Mouse (Mus musculus): Measurements from ENCODE around the gene Hps5. TPM values are rescaled to one million over a fixed set of nuclear protein-coding genes. Genes with fewer than 3 reads are reported as not detected.
A peak's percentile ranks its signal among the peaks of the same experiment; 100 is the strongest.

Hps5 gene
- polyA plus RNA-seq (2014; fragmentation: Nextera tagmentation; extraction: Ambion mirVana): 10.0 and 11.3 TPM in 2 replicates

GRCm38 (mm10) chr7:46795287-46796205 lies at the start of gene Hps5, which contains the start of gene Gtf2h1:
TSS of gene Hps5 (minus strand) at chr7:46796064.
TSS of gene Gtf2h1 (plus strand) at chr7:46796103.
- Histone ChIP-seq H3K9me3 (ENCODE audit: control insufficient read depth, low read length) (no peaks in the 10 kb centered on the region), H3K4me2 (ENCODE audit: low read length) (peak within 1 kb of the TSS; percentile 99), H3K4me1 (ENCODE audit: control insufficient read depth in 2 of 2, insufficient read depth in 2 of 2, low read length in 2 of 2) (peaks cover 4 to 17% of the 10 kb centered on the region in 2 experiments), H3K27me3 (ENCODE audit: control insufficient read depth, insufficient read depth, low read length) (no peaks in the 10 kb centered on the region), H3K9ac (ENCODE audit: low read length) (peak within 1 kb of the TSS; percentile 94), H3K27ac (replicated peaks in 1 of 2; ENCODE audit: control insufficient read depth in 1 of 2, insufficient read depth in 1 of 2, low read depth in 2 of 2, low read length in 2 of 2) (peak within 1 kb of the TSS; percentile 76 to 91), H3K4me3 (ENCODE audit: control insufficient read depth in 1 of 2, insufficient read depth in 1 of 2, low read depth in 1 of 2, low read length in 2 of 2) (peak within 1 kb of the TSS; percentile 65 to 98), H3K36me3 (ENCODE audit: control insufficient read depth, insufficient read depth, low read length) (peaks cover 26% of the 10 kb centered on the region)
- peak; percentile 97 for ATAC-seq (ENCODE audit: insufficient number of reproducible peaks, insufficient read depth, low FRiP score, low read depth)
- under 1% methylated on average over 73 of the region's 75 CpGs for WGBS

DNA sequence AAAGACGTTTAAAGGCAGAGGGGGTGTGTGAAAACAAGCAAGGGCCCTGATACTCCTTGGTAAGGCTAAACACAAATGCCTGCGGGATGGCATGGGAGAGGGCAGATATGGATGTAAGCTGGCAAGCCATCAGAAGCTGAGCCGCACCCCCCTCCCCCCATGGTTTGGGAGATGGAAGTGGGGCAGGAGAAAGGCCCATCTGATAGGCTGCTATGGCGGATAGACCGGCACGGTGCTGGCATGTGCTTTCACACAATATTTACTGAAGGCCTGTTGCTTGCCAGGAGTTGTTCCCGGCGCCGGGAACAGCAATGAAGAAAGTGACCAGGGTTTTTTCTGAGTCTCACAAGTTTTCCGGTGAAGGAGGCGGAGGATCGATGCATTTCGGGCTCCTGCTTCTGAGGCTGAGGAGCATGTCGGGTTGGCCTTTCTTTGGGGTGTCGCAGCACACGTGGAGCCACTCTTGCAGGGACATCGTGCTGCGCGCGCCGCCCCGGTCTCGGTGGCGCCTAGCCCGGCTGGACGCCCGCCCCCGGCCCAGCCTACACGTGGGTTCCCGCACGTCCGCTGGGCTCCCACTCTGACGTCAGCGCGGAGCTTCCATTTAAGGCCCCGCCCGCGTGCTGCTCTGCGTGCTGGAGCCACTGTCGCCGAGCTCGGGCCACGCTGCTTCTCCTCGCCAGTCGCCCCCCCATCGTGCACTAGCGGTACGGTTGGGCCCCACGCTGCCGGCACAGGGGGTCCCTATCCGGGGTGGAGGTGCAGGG lies 49.5 kb upstream of the Hps5 start:
- peak; percentile 87 for ATAC-seq (ENCODE audit: insufficient number of reproducible peaks, insufficient read depth, low FRiP score, low read depth)
- H3K9ac ChIP-seq (ENCODE audit: low read length): peak overlapping the region; percentile 98
- H3K36me3 ChIP-seq (ENCODE audit: control insufficient read depth, insufficient read depth, low read length): peaks cover 31% of the 10 kb centered on the region
- peak overlapping the region; percentile 97 to 99 for H3K27ac ChIP-seq (replicated peaks in 1 of 2; ENCODE audit: control insufficient read depth in 1 of 2, insufficient read depth in 1 of 2, low read depth in 2 of 2, low read length in 2 of 2)
- H3K4me2 ChIP-seq (ENCODE audit: low read length): peak overlapping the region; percentile 67
- H3K27me3 ChIP-seq (ENCODE audit: control insufficient read depth, insufficient read depth, low read length): no peaks in the 10 kb centered on the region
- H3K4me3 ChIP-seq (ENCODE audit: control insufficient read depth in 1 of 2, insufficient read depth in 1 of 2, low read depth in 1 of 2, low read length in 2 of 2): peak overlapping the region; percentile 71 to 88
- H3K9me3 ChIP-seq (ENCODE audit: control insufficient read depth, low read length): no peaks in the 10 kb centered on the region
- WGBS: under 1% methylated on average over 51 of the region's 51 CpGs
- peaks cover 8 to 19% of the 10 kb centered on the region in 2 experiments for H3K4me1 ChIP-seq (ENCODE audit: control insufficient read depth in 2 of 2, insufficient read depth in 2 of 2, low read length in 2 of 2)

GRCm38 (mm10) chr7:46843576-46843975 lies 47.7 kb upstream of the Hps5 start:
- no peak overlapping the region for H3K4me3 ChIP-seq (ENCODE audit: control insufficient read depth in 1 of 2, insufficient read depth in 1 of 2, low read depth in 1 of 2, low read length in 2 of 2)
- ATAC-seq (ENCODE audit: insufficient number of reproducible peaks, insufficient read depth, low FRiP score, low read depth): no peak
- no peak overlapping the region for H3K9ac ChIP-seq (ENCODE audit: low read length)
- peaks cover 19 to 31% of the 10 kb centered on the region in 2 experiments for H3K4me1 ChIP-seq (ENCODE audit: control insufficient read depth in 2 of 2, insufficient read depth in 2 of 2, low read length in 2 of 2)
- H3K4me2 ChIP-seq (ENCODE audit: low read length): no peak overlapping the region
- H3K27me3 ChIP-seq (ENCODE audit: control insufficient read depth, insufficient read depth, low read length): no peaks in the 10 kb centered on the region
- H3K9me3 ChIP-seq (ENCODE audit: control insufficient read depth, low read length): no peaks in the 10 kb centered on the region
- peaks cover 13% of the 10 kb centered on the region for H3K36me3 ChIP-seq (ENCODE audit: control insufficient read depth, insufficient read depth, low read length)
- WGBS: 83% methylated on average over 4 of the region's 4 CpGs
- no peak overlapping the region for H3K27ac ChIP-seq (replicated peaks in 1 of 2; ENCODE audit: control insufficient read depth in 1 of 2, insufficient read depth in 1 of 2, low read depth in 2 of 2, low read length in 2 of 2)

- no peaks in the 10 kb centered on the region for H3K9me3 ChIP-seq (ENCODE audit: control insufficient read depth, low read length)
- no peak for ATAC-seq (ENCODE audit: insufficient number of reproducible peaks, insufficient read depth, low FRiP score, low read depth)
- H3K4me2 ChIP-seq (ENCODE audit: low read length): no peak overlapping the region
- 40% methylated on average over 5 of the region's 5 CpGs for WGBS
- no peak overlapping the region for H3K4me3 ChIP-seq (ENCODE audit: control insufficient read depth in 1 of 2, insufficient read depth in 1 of 2, low read depth in 1 of 2, low read length in 2 of 2)
- no peak overlapping the region for H3K27ac ChIP-seq (replicated peaks in 1 of 2; ENCODE audit: control insufficient read depth in 1 of 2, insufficient read depth in 1 of 2, low read depth in 2 of 2, low read length in 2 of 2)
- H3K9ac ChIP-seq (ENCODE audit: low read length): no peak overlapping the region
- peaks cover under 1% of the 10 kb centered on the region; the same call in 1 of the 2 replicates for H3K36me3 ChIP-seq (ENCODE audit: control insufficient read depth, insufficient read depth, low read length)
- H3K27me3 ChIP-seq (ENCODE audit: control insufficient read depth, insufficient read depth, low read length): no peaks in the 10 kb centered on the region
- H3K4me1 ChIP-seq (ENCODE audit: control insufficient read depth in 2 of 2, insufficient read depth in 2 of 2, low read length in 2 of 2): peaks cover 22 to 32% of the 10 kb centered on the region in 2 experiments
Measured at GRCm38 (mm10) chr7:46842278-46842677, 46.4 kb upstream of the Hps5 start.

GRCm38 (mm10) chr7:46840787-46841525 lies 45.1 kb upstream of the Hps5 start, which contains the start of gene Ldha:
TSS of gene Ldha (plus strand) at chr7:46841475.
- Histone ChIP-seq H3K9ac (ENCODE audit: low read length) (no peak within 1 kb of the TSS), H3K36me3 (ENCODE audit: control insufficient read depth, insufficient read depth, low read length) (no peaks in the 10 kb centered on the region), H3K27me3 (ENCODE audit: control insufficient read depth, insufficient read depth, low read length) (no peaks in the 10 kb centered on the region), H3K27ac (replicated peaks in 1 of 2; ENCODE audit: control insufficient read depth in 1 of 2, insufficient read depth in 1 of 2, low read depth in 2 of 2, low read length in 2 of 2) (no peak within 1 kb of the TSS), H3K4me3 (ENCODE audit: control insufficient read depth in 1 of 2, insufficient read depth in 1 of 2, low read depth in 1 of 2, low read length in 2 of 2) (no peak within 1 kb of the TSS), H3K4me2 (ENCODE audit: low read length) (no peak within 1 kb of the TSS), H3K9me3 (ENCODE audit: control insufficient read depth, low read length) (no peaks in the 10 kb centered on the region), H3K4me1 (ENCODE audit: control insufficient read depth in 2 of 2, insufficient read depth in 2 of 2, low read length in 2 of 2) (peaks cover 22 to 32% of the 10 kb centered on the region in 2 experiments)
- 41% methylated on average over 6 of the region's 6 CpGs for WGBS
- ATAC-seq (ENCODE audit: insufficient number of reproducible peaks, insufficient read depth, low FRiP score, low read depth): no peak

DNA sequence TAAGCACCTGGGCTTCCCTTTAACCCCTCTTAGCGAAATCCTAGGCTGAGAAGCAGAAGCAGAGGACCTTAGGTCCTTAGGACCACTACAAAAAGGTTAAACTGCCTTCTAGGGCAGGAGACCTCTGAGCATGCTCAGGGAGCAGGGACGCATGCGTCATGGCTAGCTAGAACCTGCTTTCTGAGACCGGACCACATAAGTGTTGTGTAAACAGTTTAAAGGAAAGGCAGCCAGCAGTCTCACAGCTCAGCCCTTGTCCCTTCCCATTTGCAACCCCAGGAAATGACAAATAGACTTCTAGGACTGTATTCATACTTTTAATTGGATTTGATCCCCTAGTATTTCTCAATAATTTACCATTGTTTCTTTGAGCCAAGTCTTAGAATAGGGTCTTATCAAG lies 44.5 kb upstream of the Hps5 start:
- WGBS: 61% methylated on average over 4 of the region's 4 CpGs
- Histone ChIP-seq H3K9ac (ENCODE audit: low read length) (no peak overlapping the region), H3K4me1 (ENCODE audit: control insufficient read depth in 2 of 2, insufficient read depth in 2 of 2, low read length in 2 of 2) (peaks cover 22 to 32% of the 10 kb centered on the region in 2 experiments), H3K27me3 (ENCODE audit: control insufficient read depth, insufficient read depth, low read length) (no peaks in the 10 kb centered on the region), H3K4me2 (ENCODE audit: low read length) (no peak overlapping the region), H3K4me3 (ENCODE audit: control insufficient read depth in 1 of 2, insufficient read depth in 1 of 2, low read depth in 1 of 2, low read length in 2 of 2) (no peak overlapping the region), H3K36me3 (ENCODE audit: control insufficient read depth, insufficient read depth, low read length) (no peaks in the 10 kb centered on the region), H3K9me3 (ENCODE audit: control insufficient read depth, low read length) (no peaks in the 10 kb centered on the region), H3K27ac (replicated peaks in 1 of 2; ENCODE audit: control insufficient read depth in 1 of 2, insufficient read depth in 1 of 2, low read depth in 2 of 2, low read length in 2 of 2) (no peak overlapping the region)
- ATAC-seq (ENCODE audit: insufficient number of reproducible peaks, insufficient read depth, low FRiP score, low read depth): no peak

DNA sequence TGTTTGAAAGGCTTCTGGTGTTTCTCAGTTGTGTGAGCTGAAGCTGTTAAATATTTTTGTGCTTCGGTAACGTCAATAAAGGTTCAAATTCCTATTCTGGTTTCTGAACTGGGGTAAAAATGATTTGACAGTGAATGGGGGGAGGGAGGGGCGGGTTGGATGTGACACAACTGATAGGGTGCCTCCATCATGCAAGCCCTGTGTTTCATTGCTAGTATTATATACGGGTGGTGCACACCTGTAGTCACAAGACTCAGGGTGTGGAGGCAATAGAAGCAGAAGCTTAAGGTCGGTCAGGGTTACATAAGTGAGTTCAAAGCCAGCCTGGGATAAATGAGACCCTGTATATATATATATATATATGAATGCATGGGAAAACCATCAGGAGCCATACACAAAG lies 44.0 kb upstream of the Hps5 start:
- H3K9ac ChIP-seq (ENCODE audit: low read length): no peak overlapping the region
- no peaks in the 10 kb centered on the region for H3K27me3 ChIP-seq (ENCODE audit: control insufficient read depth, insufficient read depth, low read length)
- no peak for ATAC-seq (ENCODE audit: insufficient number of reproducible peaks, insufficient read depth, low FRiP score, low read depth)
- 72% methylated on average over 5 of the region's 5 CpGs for WGBS
- H3K4me3 ChIP-seq (ENCODE audit: control insufficient read depth in 1 of 2, insufficient read depth in 1 of 2, low read depth in 1 of 2, low read length in 2 of 2): no peak overlapping the region
- peaks cover 17 to 27% of the 10 kb centered on the region in 2 experiments for H3K4me1 ChIP-seq (ENCODE audit: control insufficient read depth in 2 of 2, insufficient read depth in 2 of 2, low read length in 2 of 2)
- no peaks in the 10 kb centered on the region for H3K9me3 ChIP-seq (ENCODE audit: control insufficient read depth, low read length)
- H3K27ac ChIP-seq (replicated peaks in 1 of 2; ENCODE audit: control insufficient read depth in 1 of 2, insufficient read depth in 1 of 2, low read depth in 2 of 2, low read length in 2 of 2): no peak overlapping the region
- H3K36me3 ChIP-seq (ENCODE audit: control insufficient read depth, insufficient read depth, low read length): no peaks in the 10 kb centered on the region
- H3K4me2 ChIP-seq (ENCODE audit: low read length): no peak overlapping the region

Data from heart, embryonic 14.5 days (tissue).